Mouse (Mus musculus) adrenal gland, postnatal 10 days (tissue): ENCODE data around the gene Anapc1. TPM values are rescaled to one million over a fixed set of nuclear protein-coding genes. Genes with fewer than 3 reads are reported as not detected.

Source experiments
- DNase-seq: peaks from one replicate; pipeline ENCODE4 v3.0.0; 2021; ENCODE audit warnings: mixed read lengths
- long read RNA-seq, 2 experiments: library from polyadenylated mRNA; stranded (forward); transcript quantifications; one replicate each; pipeline ENCODE4 v2.0.0; 2021
- total RNA-seq, 2 experiments: library from RNA; stranded (reverse); gene quantifications; 2 replicates each; pipeline ENCODE4 v1.2.3; 2021

The Anapc1 gene
- total RNA-seq, result 10 to 100 TPM; 60.5 to 85.7 TPM
- long read RNA-seq, experiment 1, full-length matches to known transcripts, result 1 of 5 reads
- long read RNA-seq, experiment 1, partial matches to known transcripts, result 4 of 5 reads
- long read RNA-seq, experiment 1, other reads (novel, unspliced or antisense), result 0 of 5 reads
- long read RNA-seq, experiment 2, full-length matches to known transcripts, result 4 of 9 reads
- long read RNA-seq, experiment 2, partial matches to known transcripts, result 5 of 9 reads
- long read RNA-seq, experiment 2, other reads (novel, unspliced or antisense), result 0 of 9 reads

GRCm38 (mm10) chr2:128686921-128687557 is at the start of gene Anapc1:
Gene Anapc1 (minus strand): TSS chr2:128687391.
- DNase-seq, result peak; percentile 93

- no peak for DNase-seq
Measured at GRCm38 (mm10) chr2:128735089-128735488, 47.9 kb upstream of the Anapc1 start.

GRCm38 (mm10) chr2:128731951-128732350 is 44.8 kb upstream of the Anapc1 start:
- DNase-seq, result no peak

GRCm38 (mm10) chr2:128731514-128731913 is 44.3 kb upstream of the Anapc1 start:
- DNase-seq, result no peak

- DNase-seq, result no peak
Measured at GRCm38 (mm10) chr2:128729141-128729540, 42.0 kb upstream of the Anapc1 start.

- no peak for DNase-seq
Measured at GRCm38 (mm10) chr2:128728066-128728465, 40.9 kb upstream of the Anapc1 start.

- DNase-seq, result no peak
Measured at GRCm38 (mm10) chr2:128727552-128727951, 40.4 kb upstream of the Anapc1 start.

GRCm38 (mm10) chr2:128726626-128727025 is 39.4 kb upstream of the Anapc1 start:
- no peak for DNase-seq

GRCm38 (mm10) chr2:128726067-128726466 is 38.9 kb upstream of the Anapc1 start:
- DNase-seq, result peak; percentile 30

GRCm38 (mm10) chr2:128722106-128722710 is 35.0 kb upstream of the Anapc1 start:
- DNase-seq, result no peak

- DNase-seq, result no peak
Measured at GRCm38 (mm10) chr2:128719380-128719779, 32.2 kb upstream of the Anapc1 start.

- DNase-seq, result no peak
Measured at GRCm38 (mm10) chr2:128715979-128716378, 28.8 kb upstream of the Anapc1 start.

- DNase-seq, result no peak
Measured at GRCm38 (mm10) chr2:128714724-128715241, 27.6 kb upstream of the Anapc1 start.

- peak; percentile 59 for DNase-seq
Measured at GRCm38 (mm10) chr2:128713548-128714003, 26.4 kb upstream of the Anapc1 start.

- no peak for DNase-seq
Measured at GRCm38 (mm10) chr2:128712940-128713339, 25.7 kb upstream of the Anapc1 start.

GRCm38 (mm10) chr2:128710609-128711008 is 23.4 kb upstream of the Anapc1 start:
- no peak for DNase-seq

GRCm38 (mm10) chr2:128709264-128709663 is 22.1 kb upstream of the Anapc1 start:
- DNase-seq, result no peak

GRCm38 (mm10) chr2:128704474-128704873 is 17.3 kb upstream of the Anapc1 start:
- no peak for DNase-seq

GRCm38 (mm10) chr2:128699201-128699885 is 12.2 kb upstream of the Anapc1 start:
- peak; percentile 61 for DNase-seq

GRCm38 (mm10) chr2:128698693-128699181 is 11.5 kb upstream of the Anapc1 start, which contains the start of gene Mertk:
Gene Mertk (plus strand): TSS chr2:128698956.
- DNase-seq, result peak; percentile 92

- DNase-seq, result peak; percentile 90
Measured at GRCm38 (mm10) chr2:128698140-128698692, 11.0 kb upstream of the Anapc1 start.

GRCm38 (mm10) chr2:128697566-128697965 is 10.4 kb upstream of the Anapc1 start:
- no peak for DNase-seq
